Mouse (Mus musculus): ENCODE measurements around the gene Vav1. TPM values are rescaled to one million over a fixed set of nuclear protein-coding genes. Genes with fewer than 3 reads are reported as not detected.

Vav1 gene
- polyA plus RNA-seq, 1 experiment from 2014 or later, result 14.2 TPM

GRCm38 (mm10) chr17:57350212-57350611, 71.3 kb downstream of the Vav1 start:
- 74% methylated on average over 5 of the region's 5 CpGs for WGBS (ENCODE audit: insufficient replicate concordance)
- H3K4me3 ChIP-seq, result no peak overlapping the region
- H3K4me1 ChIP-seq, result no peaks in the 10 kb centered on the region
- no peak overlapping the region for H3K4me2 ChIP-seq
- H3K36me3 ChIP-seq, result no peaks in the 10 kb centered on the region
- no peak for ATAC-seq
- H3K9ac ChIP-seq, result no peak overlapping the region
- no peaks in the 10 kb centered on the region for H3K27me3 ChIP-seq (replicated peaks)
- H3K9me3 ChIP-seq (replicated peaks), result no peaks in the 10 kb centered on the region
- no peak overlapping the region for H3K27ac ChIP-seq

GRCm38 (mm10) chr17:57351107-57351506, 72.2 kb downstream of the Vav1 start:
- WGBS (ENCODE audit: insufficient replicate concordance), result 81% methylated on average over 9 of the region's 9 CpGs
- Histone ChIP-seq H3K9me3 (replicated peaks) (no peaks in the 10 kb centered on the region), H3K27ac (no peak overlapping the region), H3K4me1 (no peaks in the 10 kb centered on the region), H3K4me3 (no peak overlapping the region), H3K27me3 (replicated peaks) (no peaks in the 10 kb centered on the region), H3K36me3 (no peaks in the 10 kb centered on the region), H3K9ac (no peak overlapping the region), H3K4me2 (no peak overlapping the region)
- ATAC-seq, result no peak

GRCm38 (mm10) chr17:57358441-57358840, 79.5 kb downstream of the Vav1 start, which contains the start of gene Adgre1:
Gene Adgre1 (plus strand): TSS chr17:57358691.
- Histone ChIP-seq H3K4me3 (no peak within 1 kb of the TSS), H3K36me3 (no peaks in the 10 kb centered on the region), H3K9me3 (replicated peaks) (no peaks in the 10 kb centered on the region), H3K4me1 (no peaks in the 10 kb centered on the region), H3K9ac (no peak within 1 kb of the TSS), H3K27me3 (replicated peaks) (no peaks in the 10 kb centered on the region), H3K4me2 (no peak within 1 kb of the TSS), H3K27ac (no peak within 1 kb of the TSS)
- ATAC-seq, result no peak
- 14% methylated on average over 1 of the region's 1 CpGs for WGBS (ENCODE audit: insufficient replicate concordance)

- H3K4me1 ChIP-seq, result no peaks in the 10 kb centered on the region
- H3K4me2 ChIP-seq, result no peak overlapping the region
- WGBS (ENCODE audit: insufficient replicate concordance), result 68% methylated on average over 11 of the region's 11 CpGs
- no peak overlapping the region for H3K4me3 ChIP-seq
- H3K27ac ChIP-seq, result no peak overlapping the region
- H3K9me3 ChIP-seq (replicated peaks), result no peaks in the 10 kb centered on the region
- no peak for ATAC-seq
- no peaks in the 10 kb centered on the region for H3K36me3 ChIP-seq
- no peak overlapping the region for H3K9ac ChIP-seq
- H3K27me3 ChIP-seq (replicated peaks), result no peaks in the 10 kb centered on the region
Measured at GRCm38 (mm10) chr17:57359485-57360241, 80.8 kb downstream of the Vav1 start.

Other genes with a start within 250 kb of the Vav1 start
- gene Khsrp, start 247.6 kb upstream of the Vav1 start, polyA plus RNA-seq (2016; fragmentation: Nextera tagmentation; extraction: Ambion mirVana), result 54.9 and 57.1 TPM in 2 replicates
- not detected in 2 replicates for gene Slc25a41, start 237.4 kb upstream of the Vav1 start, polyA plus RNA-seq (2016; fragmentation: Nextera tagmentation; extraction: Ambion mirVana)
- 2.5 and 3.0 TPM in 2 replicates for gene Crb3, start 220.0 kb upstream of the Vav1 start, polyA plus RNA-seq (2016; fragmentation: Nextera tagmentation; extraction: Ambion mirVana)
- 3.2 and 3.5 TPM in 2 replicates for gene Slc25a23, start 219.2 kb upstream of the Vav1 start, polyA plus RNA-seq (2016; fragmentation: Nextera tagmentation; extraction: Ambion mirVana)
- 1.8 and 2.2 TPM in 2 replicates for gene Dennd1c, start 200.6 kb upstream of the Vav1 start, polyA plus RNA-seq (2016; fragmentation: Nextera tagmentation; extraction: Ambion mirVana)
- 1.1 and 1.4 TPM in 2 replicates for gene Tubb4a, start 191.3 kb upstream of the Vav1 start, polyA plus RNA-seq (2016; fragmentation: Nextera tagmentation; extraction: Ambion mirVana)
- gene Tnfsf9, start 173.8 kb upstream of the Vav1 start, polyA plus RNA-seq (2016; fragmentation: Nextera tagmentation; extraction: Ambion mirVana), result 2.3 and 2.4 TPM in 2 replicates
- gene Cd70, start 129.3 kb upstream of the Vav1 start, polyA plus RNA-seq (2016; fragmentation: Nextera tagmentation; extraction: Ambion mirVana), result not detected in 2 replicates
- gene Tnfsf14, start 84.9 kb upstream of the Vav1 start, polyA plus RNA-seq (2016; fragmentation: Nextera tagmentation; extraction: Ambion mirVana), result 1.6 and 1.7 TPM in 2 replicates
- gene C3, start 51.0 kb upstream of the Vav1 start, polyA plus RNA-seq (2016; fragmentation: Nextera tagmentation; extraction: Ambion mirVana), result 95.1 and 100 TPM in 2 replicates
- 18.2 and 18.4 TPM in 2 replicates for gene Gpr108, start 30.7 kb upstream of the Vav1 start, polyA plus RNA-seq (2016; fragmentation: Nextera tagmentation; extraction: Ambion mirVana)
- 14.7 and 15.3 TPM in 2 replicates for gene Trip10, start 29.6 kb upstream of the Vav1 start, polyA plus RNA-seq (2016; fragmentation: Nextera tagmentation; extraction: Ambion mirVana)
- gene Adgre1, start 79.6 kb downstream of the Vav1 start, polyA plus RNA-seq (2016; fragmentation: Nextera tagmentation; extraction: Ambion mirVana), result 9.5 and 11.6 TPM in 2 replicates

Data from liver, embryonic 12.5 days (tissue).